Mouse (Mus musculus) large intestine, adult 2 months (tissue): ENCODE results near the gene Defa30. TPM values are rescaled to one million over a fixed set of nuclear protein-coding genes. Genes with fewer than 3 reads are reported as not detected.
"Not testable (repeated sequence)": the region's sequence is repeated elsewhere in the genome, so short reads cannot be mapped to it uniquely, and the experiment has no call there.

Experiments used
- DNase-seq: peaks from one replicate; pipeline ENCODE4 v3.0.0-alpha.2; 2012; ENCODE audit warnings: low read depth, low spot score
- WGBS: fragments of 180-500 bp; shearing (Covaris S2); methylation state at CpG from one replicate; pipeline ENCODE4 v1.1.7; 2018; 5-methylcytosine and 5-hydroxymethylcytosine counted together
- polyA plus RNA-seq: library from polyadenylated mRNA; depleted of rRNA; stranded (reverse); fragments of >200 nt; gene quantifications from 2 replicates; pipeline ENCODE4 v1.2.3, GENCODE M21; 2012; rRNA removed

The Defa30 gene
- 502 and 3,193 TPM in 2 replicates for polyA plus RNA-seq

DNA sequence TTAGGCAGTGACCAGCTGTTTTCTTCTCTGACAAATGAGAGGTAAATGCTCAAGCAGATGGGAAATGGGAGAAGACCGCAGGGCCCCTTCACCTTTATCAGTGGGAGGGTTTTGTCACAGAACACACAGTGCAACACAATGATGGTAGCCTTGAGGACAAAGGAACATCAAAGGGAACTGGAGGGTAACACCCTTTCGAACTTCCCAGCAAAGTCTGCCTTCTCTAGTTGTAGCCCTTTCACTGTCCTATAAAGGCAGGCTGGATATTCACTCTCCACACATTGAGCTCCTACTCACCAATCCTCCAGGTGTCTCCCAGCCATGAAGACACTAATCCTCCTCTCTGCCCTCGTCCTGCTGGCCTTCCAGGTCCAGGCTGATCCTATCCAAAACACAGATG, at the start of gene Defa30:
TSS of gene Defa30 (plus strand) at position 301 of the 400 bp plus-strand sequence.
- WGBS: 48% methylated on average over 3 of the region's 3 CpGs
- not testable (repeated sequence) for DNase-seq

DNA sequence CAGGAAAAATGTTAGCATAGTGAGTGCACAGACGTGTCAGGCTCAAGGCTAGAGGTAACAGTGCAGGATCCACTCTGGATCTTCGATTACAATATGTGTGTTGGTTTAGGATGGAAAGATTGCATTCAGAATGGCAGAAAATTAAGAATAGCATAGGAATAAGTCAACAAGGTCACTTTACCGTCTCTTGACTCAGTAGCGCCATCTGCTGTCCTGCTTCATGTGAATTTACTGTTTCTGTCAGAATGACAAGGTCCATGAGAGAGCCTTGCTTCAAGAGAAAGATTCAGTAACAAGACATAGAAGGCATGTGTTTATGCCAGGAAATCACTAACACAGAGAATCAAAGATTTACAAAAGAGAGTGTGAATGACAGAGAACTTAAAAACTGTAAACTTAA, 41.3 kb upstream of the Defa30 start:
- WGBS: 34% methylated on average over 4 of the region's 4 CpGs
- DNase-seq: no peak

DNA sequence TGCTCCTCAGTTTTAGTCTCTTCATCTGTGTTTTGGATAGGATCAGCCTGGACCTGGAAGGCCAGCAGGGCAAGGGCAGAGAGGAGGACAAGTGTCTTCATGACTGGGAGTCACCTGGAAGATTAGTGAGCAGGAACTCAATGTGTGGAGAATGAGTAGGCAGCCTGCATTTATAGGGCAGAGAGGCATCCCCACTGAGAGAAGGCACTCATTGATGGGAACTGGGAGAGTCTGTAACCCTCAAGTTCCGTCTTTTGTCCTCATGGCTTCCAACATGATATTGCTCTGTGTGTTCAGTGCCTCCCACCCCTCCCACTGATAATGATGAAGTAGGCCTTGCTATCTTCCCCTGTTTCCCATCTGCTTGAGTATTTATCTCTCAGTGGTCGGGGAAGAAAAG, 38.5 kb upstream of the Defa30 start, which contains the start of gene Gm14851:
TSS of gene Gm14851 (minus strand) at position 101 of the 400 bp plus-strand sequence.
- DNase-seq: not testable (repeated sequence)
- 88% methylated on average over 1 of the region's 2 CpGs for WGBS

DNA sequence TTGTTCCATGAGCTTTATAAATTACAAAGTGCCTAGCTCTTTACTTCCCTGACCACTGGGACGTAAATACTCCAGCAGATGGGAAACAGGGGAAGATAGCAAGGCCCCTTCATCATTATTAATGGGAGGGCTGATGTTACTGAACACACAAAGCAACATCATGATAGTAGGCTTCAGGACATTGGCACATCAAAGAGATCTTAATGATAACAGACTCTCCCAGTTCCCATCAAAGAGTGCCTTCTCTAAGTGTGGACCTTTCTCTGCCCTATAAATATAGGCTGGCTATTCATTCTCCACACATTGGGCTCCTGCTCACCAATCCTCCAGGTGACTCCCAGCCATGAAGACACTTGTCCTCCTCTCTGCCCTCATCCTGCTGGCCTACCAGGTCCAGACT, 27.5 kb downstream of the Defa30 start, which contains the start of gene Defa22:
TSS of gene Defa22 (plus strand) at position 301 of the 400 bp plus-strand sequence.
- not testable (repeated sequence) for DNase-seq
- WGBS: no CpG with 5 or more reads among the region's 1 CpGs

Other genes with a start within 250 kb of the Defa30 start
- gene Defb33, start 242.0 kb upstream of the Defa30 start, polyA plus RNA-seq: not detected in 2 replicates
- gene Gm15056, start 232.0 kb upstream of the Defa30 start, polyA plus RNA-seq: 0.94 TPM in 1 of 2 replicates, not detected in the other
- gene Gm6040, start 212.6 kb upstream of the Defa30 start, polyA plus RNA-seq: not detected in 2 replicates
- gene AY761185, start 189.9 kb upstream of the Defa30 start, polyA plus RNA-seq: 1.0 TPM in 1 of 2 replicates, not detected in the other
- 11,975 TPM in 1 of 2 replicates, not detected in the other for gene Defa21, start 109.1 kb upstream of the Defa30 start, polyA plus RNA-seq
- gene Defa23, start 79.6 kb upstream of the Defa30 start, polyA plus RNA-seq: 3,983 and 4,387 TPM in 2 replicates
- 17.6 and 759 TPM in 2 replicates for gene Defa35, start 69.6 kb upstream of the Defa30 start, polyA plus RNA-seq
- gene Defa25, start 50.2 kb upstream of the Defa30 start, polyA plus RNA-seq: not detected in 2 replicates
- gene Gm14851, start 38.6 kb upstream of the Defa30 start, polyA plus RNA-seq: 11.0 and 2,603 TPM in 2 replicates
- gene Defa22, start 27.6 kb downstream of the Defa30 start, polyA plus RNA-seq: 19.9 and 10,493 TPM in 2 replicates
- not detected in 2 replicates for gene Defa31, start 57.0 kb downstream of the Defa30 start, polyA plus RNA-seq
- gene Gm15293, start 66.9 kb downstream of the Defa30 start, polyA plus RNA-seq: 104 and 114 TPM in 2 replicates
- 78.8 and 122 TPM in 2 replicates for gene Gm15292, start 115.1 kb downstream of the Defa30 start, polyA plus RNA-seq
- not detected in 2 replicates for gene Defa27, start 180.9 kb downstream of the Defa30 start, polyA plus RNA-seq
- gene Defa29, start 192.4 kb downstream of the Defa30 start, polyA plus RNA-seq: 708 and 1,041 TPM in 2 replicates
- 10,137 TPM in 1 of 2 replicates, not detected in the other for gene Defa2, start 243.9 kb downstream of the Defa30 start, polyA plus RNA-seq